Mouse (Mus musculus): Measurements from ENCODE around the gene Sema3c.
"Not testable (repeated sequence)": the region's sequence is repeated elsewhere in the genome, so short reads cannot be mapped to it uniquely, and the experiment has no call there.

DNA sequence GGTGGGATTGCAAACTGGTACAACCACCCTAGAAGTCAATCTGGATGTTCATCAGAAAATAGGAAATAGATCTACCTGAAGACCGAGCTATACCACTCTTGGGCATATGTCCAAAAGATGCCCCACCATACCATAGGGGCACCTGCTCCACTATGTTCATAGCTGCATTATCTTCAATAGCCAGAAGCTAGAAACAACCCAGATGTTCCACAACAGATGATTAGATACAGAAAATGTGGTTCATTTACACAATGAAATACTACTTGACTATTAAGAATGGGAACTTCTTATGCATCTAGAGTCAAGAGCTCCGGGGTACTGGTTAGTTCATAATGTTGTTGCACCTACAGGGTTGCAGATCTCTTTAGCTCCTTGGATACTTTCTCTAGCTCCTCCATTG is 42.9 kb upstream of the Sema3c start:
- not testable (repeated sequence) for TF ChIP-seq CTCF, POLR2A (IDR thresholded peaks at IDR 0.05; ENCODE audit: insufficient read depth, low read depth, low read length)

All from olfactory bulb, adult 2 months (tissue).